Mouse (Mus musculus) kidney, embryonic 15.5 days (tissue): ENCODE data around the gene Pbsn. TPM values are rescaled to one million over a fixed set of nuclear protein-coding genes. Genes with fewer than 3 reads are reported as not detected.
A peak's percentile ranks its signal among the peaks of the same experiment; 100 is the strongest.

Experiments
- ATAC-seq: fragments of 200-750 bp; cut with Nextera tagmentation; replicated peaks from 2 replicates; pipeline ENCODE4 v1.8.0; 2017; ENCODE audit warnings: moderate TSS enrichment; ENCODE audit not compliant: low FRiP score
- H3K27ac ChIP-seq: fragments of 300-500 bp; sonication (generic); 2 replicates; pipeline ENCODE4 v1.5.1; 2015; ENCODE audit warnings: mild to moderate bottlenecking, inconsistent platforms
- H3K27me3 ChIP-seq: fragments of 300-500 bp; sonication (generic); 2 replicates; pipeline ENCODE4 v1.6.1; 2015; ENCODE audit warnings: inconsistent platforms
- H3K36me3 ChIP-seq: fragments of 300-500 bp; sonication (generic); 2 replicates; pipeline ENCODE4 v1.6.1; 2015; ENCODE audit warnings: inconsistent platforms
- H3K4me1 ChIP-seq: fragments of 300-500 bp; sonication (generic); 2 replicates; pipeline ENCODE4 v1.6.1; 2015; ENCODE audit warnings: inconsistent platforms
- H3K4me2 ChIP-seq: fragments of 300-500 bp; sonication (generic); 2 replicates; pipeline ENCODE4 v1.6.1; 2015; ENCODE audit warnings: moderate library complexity, mild to moderate bottlenecking, inconsistent platforms
- H3K4me3 ChIP-seq: fragments of 300-500 bp; sonication (generic); replicated peaks from 2 replicates; pipeline ENCODE4 v1.5.1; 2015; ENCODE audit warnings: mild to moderate bottlenecking, inconsistent platforms
- H3K9ac ChIP-seq: fragments of 300-500 bp; sonication (generic); 2 replicates; pipeline ENCODE4 v1.6.1; 2015; ENCODE audit warnings: mild to moderate bottlenecking, inconsistent platforms
- H3K9me3 ChIP-seq: fragments of 300-500 bp; sonication (generic); replicated peaks from 2 replicates; pipeline ENCODE4 v1.6.1; 2016; ENCODE audit warnings: inconsistent platforms
- WGBS: fragments of 180-500 bp; shearing (Covaris S2); methylation state at CpG from one replicate; pipeline ENCODE4 v1.1.7; 2015; ENCODE audit warnings: mixed read lengths; 5-methylcytosine and 5-hydroxymethylcytosine counted together
- polyA plus RNA-seq: library from polyadenylated mRNA; unstranded; fragments of >200 nt; fragmentation: Nextera tagmentation; extraction: Ambion mirVana; gene quantifications from 2 replicates; pipeline ENCODE4 v1.2.1, GENCODE M21; 2015

Pbsn gene
- polyA plus RNA-seq, 1 experiment from 2014 or later: not detected

GRCm38 (mm10) chrX:77795858-77796174 is 57.6 kb downstream of the Pbsn start:
- WGBS: 16% methylated on average over 29 of the region's 30 CpGs
- peak overlapping the region; percentile 55 for H3K9ac ChIP-seq
- peak overlapping the region; percentile 64 for H3K4me3 ChIP-seq
- H3K4me2 ChIP-seq: peak overlapping the region; percentile 63
- peak; percentile 96 for ATAC-seq
- H3K36me3 ChIP-seq: no peaks in the 10 kb centered on the region
- peak overlapping the region; percentile 92 for H3K27ac ChIP-seq
- no peaks in the 10 kb centered on the region for H3K9me3 ChIP-seq
- no peaks in the 10 kb centered on the region for H3K27me3 ChIP-seq
- no peaks in the 10 kb centered on the region for H3K4me1 ChIP-seq

- Histone ChIP-seq H3K27me3 (no peaks in the 10 kb centered on the region), H3K9me3 (no peaks in the 10 kb centered on the region), H3K36me3 (no peaks in the 10 kb centered on the region), H3K9ac (peak overlapping the region; percentile 55), H3K4me1 (no peaks in the 10 kb centered on the region), H3K4me2 (peak overlapping the region; percentile 63), H3K4me3 (peak overlapping the region; percentile 64), H3K27ac (peak overlapping the region; percentile 92)
- peak; percentile 66 for ATAC-seq
- WGBS: 20% methylated on average over 61 of the region's 61 CpGs
Measured at GRCm38 (mm10) chrX:77794962-77795857, 58.2 kb downstream of the Pbsn start.

GRCm38 (mm10) chrX:77788675-77789074 is 64.7 kb downstream of the Pbsn start:
- no peak; the same call in 1 of the 2 replicates for ATAC-seq
- Histone ChIP-seq H3K27ac (no peak overlapping the region), H3K4me1 (no peaks in the 10 kb centered on the region), H3K27me3 (no peaks in the 10 kb centered on the region), H3K36me3 (0 out of 2 replicates have a peak, but pooled peaks cover 14% of the 10 kb centered on the region), H3K9me3 (no peaks in the 10 kb centered on the region), H3K9ac (no peak overlapping the region), H3K4me3 (no peak overlapping the region), H3K4me2 (no peak overlapping the region)
- WGBS: 73% methylated on average over 3 of the region's 3 CpGs

Other genes starting within 250 kb of the Pbsn start
- gene Prkx, start 57.3 kb downstream of the Pbsn start, polyA plus RNA-seq: 14.8 and 15.3 TPM in 2 replicates
- not detected in 2 replicates for gene Gm14744, start 11.1 kb upstream of the Pbsn start, polyA plus RNA-seq
- not detected in 2 replicates for gene 5430402E10Rik, start 71.4 kb upstream of the Pbsn start, polyA plus RNA-seq
- gene Obp1a, start 237.8 kb upstream of the Pbsn start, polyA plus RNA-seq: not detected in 2 replicates